Mouse (Mus musculus) cerebellum, adult 18-20 months (tissue): ENCODE data around the gene Tnfrsf13c.
A peak's percentile ranks its signal among the peaks of the same experiment; 100 is the strongest.
"Not testable (repeated sequence)": the region's sequence is repeated elsewhere in the genome, so short reads cannot be mapped to it uniquely, and the experiment has no call there.

Experiments used
- DNase-seq, 2 experiments: peaks; one replicate each; pipeline ENCODE4 v3.0.0; 2021

Tnfrsf13c gene

DNA sequence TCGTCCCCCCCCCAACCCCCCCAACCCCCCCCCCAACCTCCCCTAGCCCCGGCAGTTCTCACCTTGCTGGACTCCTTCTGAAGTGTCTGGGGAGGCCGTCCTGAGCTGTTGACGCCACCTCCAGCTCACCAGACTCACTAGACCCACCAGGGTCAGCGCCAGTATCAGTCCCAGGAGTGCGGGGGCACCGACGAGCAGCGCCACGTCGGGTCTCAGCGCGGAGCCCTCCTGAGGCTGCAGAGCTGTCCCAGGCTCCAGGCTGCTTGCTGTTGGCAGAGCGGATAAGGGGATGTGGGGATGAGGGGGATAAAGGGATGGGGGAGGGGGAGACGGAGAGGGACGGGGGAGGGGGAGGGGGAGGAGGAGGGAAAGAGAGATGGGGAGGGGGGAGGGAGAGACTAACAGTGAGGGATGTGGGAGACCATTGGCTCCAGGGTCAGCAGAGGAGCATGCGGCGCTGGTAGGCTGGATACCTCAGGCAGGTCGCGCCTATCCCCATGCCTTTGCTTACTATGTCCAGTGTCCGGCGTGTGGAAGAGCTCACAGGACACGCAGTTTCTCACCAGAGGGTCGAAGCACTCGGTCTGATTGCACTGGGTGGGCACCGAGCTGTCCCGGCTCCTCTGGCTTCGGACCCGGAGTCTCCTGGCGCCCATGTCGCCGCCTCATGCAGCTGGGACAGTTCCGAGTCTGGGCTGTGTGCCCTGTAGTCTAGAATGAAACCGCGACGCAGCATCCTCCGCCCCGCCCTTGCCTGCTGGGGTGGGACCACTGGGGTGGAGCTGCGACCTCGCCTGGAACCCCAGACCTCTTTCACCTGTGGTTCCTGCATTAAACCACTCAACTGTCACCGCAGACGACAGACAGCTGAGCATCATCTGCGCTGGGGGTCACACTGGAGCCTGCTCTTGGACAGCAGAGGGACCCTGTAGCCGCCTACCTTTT is at the start of gene Tnfrsf13c:
Tnfrsf13c (minus strand) TSS at position 713 of the 945 bp plus-strand sequence.
- peak; percentile 29 to 49 for DNase-seq

DNA sequence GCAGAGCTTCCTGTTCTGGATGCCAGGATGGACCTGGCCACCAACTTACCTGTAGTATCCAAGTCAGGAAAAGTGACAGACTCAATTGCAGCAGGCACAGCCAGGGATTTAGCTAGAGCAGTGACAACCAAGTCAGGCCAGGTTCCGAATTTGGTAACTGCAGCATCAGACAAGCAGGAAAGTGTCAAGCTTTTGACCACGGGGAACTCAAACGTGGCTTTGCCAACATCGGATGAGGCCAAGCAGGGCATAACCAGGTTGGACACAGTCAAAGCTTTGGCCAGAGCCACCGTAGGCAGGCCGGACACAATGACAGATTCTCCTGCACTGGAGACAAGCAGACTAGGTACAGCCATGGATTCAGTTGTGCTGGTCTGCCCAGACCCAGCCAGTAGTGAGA is 48.1 kb upstream of the Tnfrsf13c start:
- DNase-seq: peak; percentile 56 to 60

DNA sequence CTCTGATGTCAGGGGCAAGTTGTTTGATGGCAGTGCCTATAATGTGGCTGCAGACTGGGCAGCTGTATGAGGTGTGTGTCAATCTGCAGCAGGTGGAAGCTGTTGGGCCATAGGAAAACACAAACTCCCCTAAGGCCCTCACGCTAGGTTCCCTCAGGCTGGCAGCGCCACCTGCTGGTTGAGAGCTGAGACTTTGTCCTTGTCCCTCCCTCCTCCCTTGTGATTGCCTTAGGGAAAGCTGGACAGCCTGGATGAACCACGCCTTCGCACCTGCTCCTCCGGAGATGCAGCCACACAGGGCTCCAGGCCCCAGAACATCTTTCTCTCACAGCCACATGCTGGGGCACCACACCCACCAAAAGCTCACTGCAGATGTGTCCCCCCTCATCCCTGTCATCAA is 47.0 kb upstream of the Tnfrsf13c start:
- peak; percentile 88 to 91 for DNase-seq

- peak; percentile 69 to 78 for DNase-seq
Observed at GRCm38 (mm10) chr15:82268783-82269182, 44.6 kb upstream of the Tnfrsf13c start.

DNA sequence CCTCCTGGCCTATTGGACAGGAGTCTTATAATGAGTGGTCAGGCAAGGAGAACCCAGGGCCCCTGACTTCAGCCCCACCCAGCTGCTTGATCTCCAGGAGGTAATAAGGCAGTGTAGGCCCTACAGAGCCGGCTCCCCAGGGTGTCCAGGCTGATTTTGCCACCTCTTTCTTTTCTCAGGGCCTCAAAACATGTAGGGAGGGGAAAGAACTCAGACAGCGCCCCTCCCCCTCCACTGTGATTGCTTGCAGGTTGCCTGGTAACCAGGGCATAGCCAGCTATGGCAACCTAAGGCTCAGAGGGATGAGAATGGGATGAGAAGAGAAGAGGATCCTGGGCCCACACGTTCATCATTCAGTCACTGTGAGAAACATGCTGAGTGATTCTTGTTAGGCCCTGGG is 44.0 kb upstream of the Tnfrsf13c start:
- no peak for DNase-seq

DNA sequence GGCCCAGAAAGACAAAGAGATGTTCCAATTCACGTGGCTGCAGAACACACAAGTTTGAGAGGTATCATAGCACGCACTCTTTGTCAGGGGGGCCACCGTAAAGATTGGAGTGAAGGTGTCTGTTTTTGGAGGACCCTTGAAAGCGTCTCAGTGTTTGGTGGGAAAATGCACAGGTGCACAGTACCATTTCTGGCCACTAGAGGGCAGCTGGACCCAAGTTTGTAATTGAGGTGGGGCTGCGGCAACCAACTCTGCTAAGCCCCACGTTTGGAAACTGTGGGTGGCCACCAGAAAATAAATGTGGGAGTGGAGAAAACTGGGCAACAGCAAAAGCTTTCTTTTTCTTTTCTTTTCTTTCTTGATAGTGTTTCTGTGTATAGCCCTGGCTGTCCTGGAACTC is 42.2 kb upstream of the Tnfrsf13c start:
- DNase-seq: peak; percentile 70 to 84

GRCm38 (mm10) chr15:82259510-82259909 is 35.3 kb upstream of the Tnfrsf13c start:
- DNase-seq: peak; percentile 66 to 81

GRCm38 (mm10) chr15:82255944-82256383 is 31.8 kb upstream of the Tnfrsf13c start:
- peak; percentile 74 to 81 for DNase-seq

GRCm38 (mm10) chr15:82255248-82255647 is 31.1 kb upstream of the Tnfrsf13c start:
- no peak for DNase-seq

DNA sequence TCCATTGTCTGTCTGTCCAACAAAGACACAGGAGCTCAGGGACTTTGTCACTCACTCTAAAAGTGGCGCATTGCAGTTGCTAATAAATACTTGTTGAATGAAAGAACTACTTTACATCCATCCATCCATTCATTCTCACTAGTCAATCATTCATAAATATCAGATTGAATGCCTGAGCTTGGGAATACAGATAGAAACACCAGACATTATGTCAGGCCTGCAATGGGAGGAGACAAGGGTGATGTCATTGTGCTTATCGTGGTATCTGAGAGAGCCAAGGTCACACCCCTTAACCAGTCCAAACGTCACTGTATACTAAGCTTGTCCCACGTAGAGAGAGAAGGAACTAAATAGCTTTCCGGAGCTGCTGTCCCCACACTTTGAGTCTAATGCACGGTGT is 27.9 kb upstream of the Tnfrsf13c start, which contains the start of gene 1500009C09Rik:
1500009C09Rik (plus strand) TSS at position 301 of the 400 bp plus-strand sequence.
- no peak for DNase-seq

- DNase-seq: no peak
Observed at GRCm38 (mm10) chr15:82251579-82251978, 27.4 kb upstream of the Tnfrsf13c start.

DNA sequence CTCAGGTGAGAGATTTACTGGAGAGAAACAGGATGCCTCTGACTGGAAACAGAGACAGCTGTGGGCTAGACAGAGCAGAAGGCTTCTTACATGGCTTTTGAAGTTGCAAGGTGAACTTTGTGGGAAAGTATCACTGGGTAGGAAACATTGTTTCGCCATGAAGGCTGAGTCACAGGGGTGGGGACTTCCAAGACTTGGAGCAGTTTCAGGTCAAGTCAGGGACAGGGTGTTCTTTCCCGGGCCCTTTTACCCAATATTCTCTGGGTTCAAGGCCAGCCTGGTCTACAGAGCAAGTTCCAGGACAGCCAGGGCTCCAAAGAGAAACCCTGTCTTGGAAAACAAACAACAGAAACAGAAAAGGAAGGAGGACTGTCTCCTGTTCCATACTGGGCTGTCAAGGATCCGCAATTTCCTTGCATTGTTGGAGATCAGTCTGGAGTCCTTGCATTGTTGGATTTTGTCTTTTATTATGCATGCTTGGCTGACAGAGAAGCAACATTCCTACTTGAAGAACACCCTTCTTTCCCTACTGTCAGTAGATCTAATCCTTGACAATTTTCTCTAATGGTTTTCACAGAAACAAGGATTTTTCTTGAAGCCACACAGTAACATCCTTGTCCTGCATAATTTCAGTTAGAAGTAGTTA is 23.1 kb upstream of the Tnfrsf13c start:
- DNase-seq: no peak

GRCm38 (mm10) chr15:82244805-82245161 is 20.6 kb upstream of the Tnfrsf13c start:
- not testable (repeated sequence) for DNase-seq

GRCm38 (mm10) chr15:82244115-82244804 is 20.1 kb upstream of the Tnfrsf13c start, which contains the start of gene Cenpm:
Gene Cenpm (minus strand): TSS chr15:82244748.
- DNase-seq: peak; percentile 94 to 95

DNA sequence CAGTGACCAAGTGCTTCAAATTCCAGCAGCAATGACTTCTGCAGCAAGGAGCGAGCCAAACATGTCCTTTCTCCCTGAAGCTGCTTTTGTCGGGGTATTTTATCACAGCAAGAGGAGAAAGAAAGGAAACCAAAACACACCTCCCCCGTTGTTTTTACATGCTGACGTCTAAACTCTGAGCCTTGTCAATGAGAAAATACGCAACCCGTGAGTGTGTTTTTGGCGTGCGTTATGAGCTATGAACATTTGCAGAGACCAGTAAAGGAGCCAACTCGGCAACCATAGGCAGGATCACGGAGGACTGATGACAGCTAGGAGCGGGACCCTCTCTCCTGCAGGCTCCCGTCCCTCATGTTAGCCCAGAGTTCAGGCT is 19.6 kb upstream of the Tnfrsf13c start:
- DNase-seq: no peak

DNA sequence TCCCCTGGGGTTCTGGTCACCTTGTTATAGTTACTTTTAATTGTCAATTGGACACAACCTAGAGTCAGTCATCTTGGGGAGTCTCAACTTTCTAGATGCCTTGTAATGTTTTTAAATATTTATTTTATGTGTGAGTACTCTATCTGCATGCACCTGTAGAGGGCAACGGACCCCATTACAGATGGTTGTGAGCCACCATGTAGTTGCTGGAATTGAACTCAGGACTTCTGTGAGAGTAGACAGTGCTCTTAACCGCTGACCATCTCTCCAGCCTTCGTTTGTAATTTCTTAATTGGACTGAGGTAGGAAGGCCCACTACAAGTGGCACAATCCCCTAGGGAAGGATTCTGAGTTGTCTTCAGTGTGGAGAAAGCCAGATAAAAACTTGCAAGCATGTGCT is 19.1 kb upstream of the Tnfrsf13c start:
- DNase-seq: no peak

DNA sequence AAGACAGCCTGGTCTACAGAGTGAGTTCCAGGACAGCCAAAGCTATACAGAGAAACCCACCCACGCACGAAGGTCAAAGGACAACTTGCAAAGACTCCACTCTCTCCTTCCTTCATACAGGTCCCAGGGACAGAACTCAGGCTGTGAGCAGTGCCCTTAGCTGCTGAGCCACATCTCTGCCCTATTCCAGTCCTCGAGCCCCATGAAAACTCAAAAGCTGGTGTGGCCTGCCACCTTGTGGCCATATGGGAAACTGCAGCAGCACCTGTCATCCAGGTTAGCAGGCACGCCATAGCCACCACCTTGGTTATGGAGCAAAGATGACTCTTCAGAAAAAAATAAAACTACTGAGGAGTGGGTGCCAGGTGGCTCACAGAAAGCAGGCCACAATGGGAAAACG is 12.4 kb upstream of the Tnfrsf13c start:
- peak; percentile 90 to 95 for DNase-seq

GRCm38 (mm10) chr15:82235661-82236060 is 11.5 kb upstream of the Tnfrsf13c start:
- no peak for DNase-seq

- peak in 1 of 2 experiments; percentile 25 for DNase-seq
Observed at GRCm38 (mm10) chr15:82232651-82233050, 8.5 kb upstream of the Tnfrsf13c start.

DNA sequence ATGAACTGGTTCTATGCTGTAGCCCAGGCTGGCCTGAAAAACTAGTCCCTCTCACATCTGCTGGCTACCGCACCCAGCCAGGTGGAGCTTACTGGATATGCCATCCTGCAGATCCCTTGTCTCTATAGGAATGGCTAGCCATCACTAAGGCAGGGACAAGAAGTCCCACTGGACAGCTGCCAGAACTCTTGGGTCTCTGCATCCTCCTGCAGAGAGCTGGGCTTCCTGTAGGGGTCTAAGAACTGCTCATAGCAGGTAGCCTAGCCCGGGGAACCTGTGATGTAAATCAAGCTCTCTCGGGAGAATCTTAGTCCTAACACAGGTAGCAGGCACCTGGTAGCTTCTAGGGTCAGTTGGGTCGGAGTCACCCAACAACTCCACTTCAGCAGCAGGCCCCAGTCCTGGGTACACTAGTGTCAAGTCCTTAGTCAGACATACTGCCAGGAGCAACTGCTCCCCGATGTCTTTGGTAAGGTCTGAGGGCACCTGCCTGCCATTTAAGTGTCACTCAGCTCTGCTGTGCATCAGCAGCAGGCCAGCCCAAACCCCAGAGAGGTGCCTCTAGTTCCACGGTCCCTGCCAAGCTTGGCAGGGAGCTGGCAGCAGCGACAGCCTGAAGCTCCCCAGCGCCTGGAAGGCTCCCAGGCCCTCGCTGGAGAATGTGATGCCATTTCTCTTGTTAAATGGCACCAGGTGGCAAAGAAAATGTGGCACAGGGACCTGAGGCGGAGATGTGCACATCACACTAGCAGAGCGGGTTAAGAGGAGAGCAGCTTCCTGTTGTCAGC is 7.6 kb upstream of the Tnfrsf13c start:
- peak; percentile 89 for DNase-seq

- no peak for DNase-seq
Observed at GRCm38 (mm10) chr15:82231100-82231499, 6.9 kb upstream of the Tnfrsf13c start.

- DNase-seq: no peak
Observed at GRCm38 (mm10) chr15:82230098-82230611, 6.0 kb upstream of the Tnfrsf13c start.
